Mouse (Mus musculus) kidney, postnatal 14 days (tissue): ENCODE measurements around the gene Gm11563.
"Not testable (repeated sequence)": the region's sequence is repeated elsewhere in the genome, so short reads cannot be mapped to it uniquely, and the experiment has no call there.

Source experiments
- DNase-seq: peaks from one replicate; pipeline ENCODE4 v3.0.0; 2022; ENCODE audit warnings: mixed read lengths

The Gm11563 gene

DNA sequence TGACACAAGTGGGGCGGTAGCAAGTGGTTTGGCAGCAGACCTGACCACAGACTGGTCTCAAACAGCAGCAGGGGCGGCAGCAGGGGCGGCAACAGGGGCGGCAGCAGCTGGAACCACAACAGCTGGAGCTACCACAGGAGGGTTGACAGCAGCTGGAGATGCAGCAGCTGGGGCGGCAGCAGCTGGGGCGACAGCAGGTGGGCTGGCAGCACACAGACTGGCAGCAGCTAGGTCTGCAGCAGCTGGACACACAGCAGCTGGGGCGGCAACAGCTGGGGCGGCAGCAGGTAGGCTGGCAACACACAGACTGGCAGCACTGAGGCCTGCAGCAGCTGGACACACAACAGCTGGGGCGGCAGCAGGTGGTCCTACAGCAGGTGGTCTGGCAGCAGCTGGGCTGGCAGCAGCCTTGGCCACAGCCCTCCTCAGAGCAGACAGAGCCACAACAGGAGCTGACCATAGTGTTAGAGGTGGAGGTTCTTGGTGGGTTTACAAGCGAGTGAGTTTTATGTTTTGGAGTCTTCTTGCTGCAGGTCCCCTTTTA is at the start of gene Gm11563:
Gene Gm11563 (minus strand): TSS at position 494 of the 544 bp plus-strand sequence.
- DNase-seq = not testable (repeated sequence)

DNA sequence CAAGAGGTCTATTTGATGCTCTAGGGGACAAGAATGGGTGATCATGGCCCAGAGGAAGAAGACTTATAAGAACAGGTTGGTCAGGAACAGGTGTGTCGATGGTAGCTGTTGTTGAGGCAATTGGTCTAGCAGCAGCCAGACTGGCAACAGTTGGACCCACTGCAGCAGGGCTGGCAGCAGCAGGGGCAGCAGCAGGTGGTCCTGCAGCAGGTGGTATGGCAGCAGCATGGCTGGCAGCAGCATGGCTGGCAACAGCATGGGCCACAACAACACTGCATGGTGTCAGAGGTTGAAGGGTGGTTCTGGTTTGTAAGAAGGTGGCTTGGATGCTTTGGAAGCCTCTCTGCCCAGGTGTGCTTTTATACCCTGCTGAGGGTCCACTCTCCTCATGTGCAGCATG is 31.7 kb upstream of the Gm11563 start, which contains the start of gene Gm14190:
Gene Gm14190 (minus strand): TSS at position 278 of the 400 bp plus-strand sequence.
- DNase-seq = no peak

DNA sequence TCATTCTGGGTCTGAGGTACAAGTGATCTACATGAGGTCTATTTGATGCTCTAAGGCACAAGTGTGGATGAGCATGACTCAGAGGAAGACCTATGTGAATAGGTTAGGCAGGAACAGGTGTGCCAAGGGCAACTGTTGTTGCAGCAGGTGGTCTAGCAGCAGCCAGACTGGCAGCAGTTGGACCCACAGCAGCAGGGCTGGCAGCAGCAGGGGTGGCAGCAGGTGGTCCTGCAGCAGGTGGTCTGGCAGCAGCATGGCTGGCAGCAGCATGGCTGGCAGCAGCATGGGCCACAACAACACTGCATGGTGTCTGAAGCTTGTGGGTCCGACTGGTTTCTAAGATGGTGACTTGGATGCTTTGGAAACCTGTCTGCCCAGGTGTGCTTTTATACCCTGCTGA is 26.5 kb upstream of the Gm11563 start:
- not testable (repeated sequence) for DNase-seq

DNA sequence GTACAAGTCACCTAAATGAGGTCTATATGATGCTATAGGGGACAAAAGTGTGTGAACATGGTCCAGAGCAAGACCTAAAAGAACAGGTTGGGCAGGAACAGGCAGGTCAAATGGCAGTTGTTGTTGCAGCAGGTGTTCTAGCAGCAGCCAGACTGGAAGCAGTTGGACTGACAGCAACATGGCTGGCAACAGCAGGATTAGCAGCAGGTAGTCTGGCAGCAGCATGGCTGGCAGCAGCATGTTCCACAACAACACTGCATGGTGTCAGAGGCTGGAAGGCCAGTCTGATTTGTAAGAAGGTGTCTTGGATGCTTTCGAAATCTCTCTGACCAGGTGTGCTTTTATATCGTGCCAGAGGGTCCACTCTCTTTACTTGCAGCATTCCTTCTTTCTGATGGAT is 24.7 kb upstream of the Gm11563 start:
- no peak for DNase-seq

DNA sequence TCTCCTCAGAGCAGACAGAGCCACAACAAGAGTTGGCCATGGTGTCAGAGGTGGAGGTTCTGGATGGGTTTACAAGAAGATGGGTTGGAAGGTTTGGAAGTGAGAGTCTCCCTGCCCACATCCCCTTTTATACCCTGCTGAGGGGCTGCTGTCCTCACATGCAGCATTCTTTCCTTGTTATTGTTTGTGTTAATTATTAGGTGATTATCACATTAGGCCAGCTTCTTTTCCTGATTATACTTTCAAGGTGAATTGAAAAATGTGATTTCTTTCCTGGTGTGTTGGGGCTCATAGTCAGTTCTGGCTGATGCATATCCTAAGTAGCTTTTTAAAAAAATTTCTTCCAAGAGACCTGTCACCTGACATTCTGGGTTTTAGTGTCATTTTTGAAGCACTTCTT is 7.1 kb upstream of the Gm11563 start, which contains the start of gene Krtap4-6:
Gene Krtap4-6 (minus strand): TSS at position 101 of the 400 bp plus-strand sequence.
- DNase-seq = no peak

DNA sequence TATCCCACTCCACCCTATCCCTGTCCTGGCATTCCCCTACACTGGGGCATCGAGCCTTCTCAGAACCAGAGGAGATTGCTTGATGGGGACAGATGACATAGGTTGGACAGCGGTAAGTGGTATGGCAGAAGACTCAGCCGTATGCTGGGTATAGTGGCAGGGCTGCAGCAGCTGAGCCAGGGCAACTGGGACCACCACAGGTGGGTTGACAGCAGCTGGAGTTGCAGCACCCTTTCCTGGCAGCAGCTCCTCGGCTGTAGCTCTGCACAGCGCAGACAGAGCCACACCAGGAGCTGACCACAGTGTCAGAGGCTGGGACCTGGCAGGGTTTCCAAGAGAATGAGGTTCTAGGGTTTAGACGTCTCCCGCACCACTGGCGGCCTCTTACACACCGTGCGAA is 4.0 kb upstream of the Gm11563 start:
- no peak for DNase-seq

DNA sequence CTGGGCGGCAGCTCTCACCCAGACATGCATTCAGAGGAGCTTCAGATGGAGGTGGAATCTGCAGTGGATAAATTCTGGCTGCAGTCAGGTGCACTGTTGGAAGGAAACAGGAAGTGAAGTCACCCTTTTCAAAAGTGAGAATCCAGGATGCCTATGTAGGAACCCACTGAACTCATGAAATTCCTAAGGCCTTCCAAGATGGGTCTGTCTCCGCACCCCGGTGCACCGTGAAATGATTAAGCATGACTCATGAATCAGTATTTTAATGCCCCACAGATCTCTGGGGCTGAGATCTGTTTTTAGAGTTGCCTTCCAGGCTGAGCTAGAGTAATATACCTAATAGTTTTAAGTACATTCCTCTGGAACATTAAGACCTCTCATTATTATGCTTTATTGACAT is 496 bp upstream of the Gm11563 start:
- DNase-seq = no peak

DNA sequence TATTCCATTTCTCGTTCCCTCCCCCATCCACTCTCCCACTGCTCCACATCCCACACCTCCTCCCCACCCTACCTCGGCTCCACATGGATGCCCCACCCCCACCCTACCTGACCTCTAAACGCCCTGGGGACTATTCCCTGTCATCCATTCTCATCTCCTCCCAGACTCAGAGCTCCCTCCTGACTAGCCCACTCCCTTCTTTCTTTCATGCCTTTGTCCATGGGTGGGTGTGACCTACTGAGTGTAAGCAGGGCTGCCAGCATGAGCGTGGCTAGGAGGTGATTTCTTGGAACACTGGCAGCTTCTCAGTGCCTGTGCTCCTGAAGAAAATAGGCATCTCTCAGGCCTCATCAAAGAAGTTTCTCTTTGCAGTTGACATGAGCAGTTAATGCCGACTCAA is 1.7 kb downstream of the Gm11563 start:
- no peak for DNase-seq

DNA sequence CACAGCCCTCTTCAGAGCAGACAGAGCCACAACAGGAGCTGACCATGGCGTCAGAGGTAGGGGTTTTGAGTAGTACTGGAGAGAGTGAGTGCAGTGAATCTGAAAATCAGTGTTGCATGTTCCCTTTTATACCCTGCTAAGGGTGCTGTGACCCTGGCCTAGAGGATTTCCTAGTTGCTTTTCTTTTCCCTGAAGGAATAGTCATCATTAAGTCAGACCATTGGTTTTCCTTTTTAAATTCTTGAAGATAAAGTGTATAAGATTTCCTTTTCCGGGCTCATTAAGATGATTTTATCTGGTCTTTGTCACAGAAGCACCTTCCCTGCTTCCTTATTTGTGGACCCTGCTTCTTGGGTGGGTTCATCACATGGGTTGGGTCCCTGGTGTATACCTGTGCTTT is 8.6 kb downstream of the Gm11563 start, which contains the start of gene Gm11555:
Gene Gm11555 (minus strand): TSS at position 101 of the 400 bp plus-strand sequence.
- DNase-seq = no peak

DNA sequence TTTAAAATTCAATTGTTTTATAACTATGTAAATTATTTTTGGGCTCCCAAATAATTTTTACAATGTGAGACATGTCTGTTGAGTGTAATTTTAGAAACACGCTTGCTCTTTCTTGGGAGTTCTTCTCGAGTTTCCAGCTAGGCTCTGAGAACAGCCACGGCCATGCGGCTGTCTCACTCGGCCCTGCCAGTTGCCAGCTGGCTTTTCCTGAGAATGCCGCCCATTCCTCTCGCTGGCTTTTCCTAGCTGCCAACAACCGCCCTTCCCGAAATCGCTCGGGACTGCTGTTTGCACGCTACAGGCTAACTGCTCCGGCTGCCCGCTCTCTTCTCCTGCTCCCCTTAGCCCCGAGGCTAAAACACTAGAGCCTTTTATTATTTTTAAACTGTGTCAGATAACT is 12.3 kb downstream of the Gm11563 start:
- DNase-seq = no peak

DNA sequence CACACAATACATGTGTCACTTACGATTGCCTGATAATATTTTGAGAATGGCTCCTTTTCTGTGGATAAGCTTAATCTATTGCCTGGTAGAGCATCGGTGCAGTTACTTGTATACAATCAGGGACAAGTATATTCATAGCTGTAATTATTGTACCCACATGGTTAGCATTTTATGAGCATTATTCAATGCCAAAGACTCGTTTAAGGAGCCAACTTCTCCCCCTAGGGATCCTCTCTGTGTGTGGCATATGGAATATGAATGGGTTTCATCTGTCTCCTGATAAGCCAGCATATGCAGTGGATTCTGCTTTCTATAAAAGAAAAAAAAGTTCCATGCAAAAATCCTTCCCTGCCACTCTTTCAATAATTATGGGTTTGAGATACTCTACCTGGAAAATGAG is 14.4 kb downstream of the Gm11563 start:
- no peak for DNase-seq

DNA sequence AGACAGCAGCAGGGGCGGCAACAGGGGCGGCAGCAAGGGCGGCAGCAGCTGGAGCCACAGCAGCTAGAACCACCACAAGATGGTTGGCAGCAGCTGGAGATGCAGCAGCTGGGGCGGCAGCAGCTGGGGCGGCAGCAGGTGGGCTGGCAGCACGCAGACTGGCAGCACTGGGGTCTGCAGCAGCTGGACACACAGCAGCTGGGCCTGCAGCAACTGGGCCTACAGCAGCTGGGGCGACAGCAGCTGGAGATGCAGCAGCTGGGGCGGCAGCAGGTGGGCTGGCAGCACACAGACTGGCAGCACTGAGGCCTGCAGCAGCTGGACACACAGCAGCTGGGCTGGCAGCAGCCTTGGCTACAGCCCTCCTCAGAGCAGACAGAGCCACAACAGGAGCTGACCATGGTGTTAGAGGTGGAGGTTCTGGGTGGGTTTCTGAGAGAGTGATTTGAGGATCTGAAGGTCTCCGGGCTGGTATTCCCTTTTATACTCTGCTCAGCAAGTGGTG is 15.1 kb downstream of the Gm11563 start, which contains the start of gene Krtap4-7:
Gene Krtap4-7 (minus strand): TSS at position 455 of the 505 bp plus-strand sequence.
- not testable (repeated sequence) for DNase-seq

DNA sequence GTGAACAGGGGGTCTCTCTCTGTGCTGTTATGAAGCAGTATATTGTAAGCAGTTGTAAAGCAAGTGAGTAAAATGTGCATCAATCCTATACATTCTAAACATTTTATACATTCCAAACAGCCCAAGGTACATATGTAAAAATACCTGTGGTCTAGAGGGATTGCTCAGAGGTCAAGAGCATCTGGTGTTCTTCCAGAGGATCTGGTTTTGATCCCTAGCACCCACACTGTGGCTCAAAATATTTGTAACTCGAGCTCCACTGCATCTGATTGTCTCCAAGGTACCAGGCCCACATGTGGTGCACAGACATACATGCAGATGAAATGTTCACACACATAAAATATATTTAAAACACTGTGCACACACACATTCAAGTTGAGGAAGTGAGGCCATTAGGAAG is 17.8 kb downstream of the Gm11563 start:
- DNase-seq = no peak

DNA sequence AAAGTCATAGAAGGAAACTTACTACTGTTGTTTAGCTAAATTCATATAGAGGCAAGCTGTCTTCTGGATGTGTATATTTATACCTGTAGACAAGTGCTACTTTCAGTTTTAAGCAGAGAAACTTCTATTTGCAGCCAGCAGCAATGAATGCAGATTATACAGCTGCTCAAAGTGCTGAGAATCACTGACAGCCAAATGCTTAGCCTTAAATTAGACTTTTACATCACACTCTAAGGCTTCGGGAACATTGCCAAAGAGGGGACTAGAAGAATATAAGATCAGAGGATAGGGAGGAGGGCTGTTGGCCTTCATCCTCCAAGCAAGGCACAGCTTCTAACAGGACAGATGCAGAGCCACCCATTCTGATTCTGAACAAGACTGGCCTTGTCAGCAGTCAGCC is 21.7 kb downstream of the Gm11563 start:
- no peak for DNase-seq

DNA sequence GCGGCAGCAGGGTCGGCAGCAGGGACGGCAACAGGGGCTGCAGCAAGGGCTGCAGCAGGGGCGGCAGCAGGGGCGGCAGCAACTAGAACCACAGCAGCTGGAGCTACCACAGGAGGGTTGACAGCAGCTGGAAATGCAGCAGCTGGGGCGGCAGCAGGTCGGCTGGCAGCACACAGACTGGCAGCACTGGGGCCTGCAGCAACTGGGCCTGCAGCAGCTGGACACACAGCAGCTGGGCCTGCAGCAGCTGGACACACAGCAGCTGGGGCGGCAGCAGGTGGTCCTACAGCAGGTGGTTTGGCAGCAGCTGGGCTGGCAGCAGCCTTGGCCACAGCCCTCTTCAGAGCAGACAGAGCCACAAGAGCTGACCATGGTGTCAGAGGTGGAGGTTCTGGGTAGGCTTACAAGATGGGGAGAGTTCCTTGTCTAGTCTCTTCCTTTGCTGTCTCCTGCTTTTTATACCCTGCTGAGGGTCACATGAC is 24.1 kb downstream of the Gm11563 start, which contains the start of gene Krtap4-2:
Gene Krtap4-2 (minus strand): TSS at position 432 of the 482 bp plus-strand sequence.
- no peak for DNase-seq

DNA sequence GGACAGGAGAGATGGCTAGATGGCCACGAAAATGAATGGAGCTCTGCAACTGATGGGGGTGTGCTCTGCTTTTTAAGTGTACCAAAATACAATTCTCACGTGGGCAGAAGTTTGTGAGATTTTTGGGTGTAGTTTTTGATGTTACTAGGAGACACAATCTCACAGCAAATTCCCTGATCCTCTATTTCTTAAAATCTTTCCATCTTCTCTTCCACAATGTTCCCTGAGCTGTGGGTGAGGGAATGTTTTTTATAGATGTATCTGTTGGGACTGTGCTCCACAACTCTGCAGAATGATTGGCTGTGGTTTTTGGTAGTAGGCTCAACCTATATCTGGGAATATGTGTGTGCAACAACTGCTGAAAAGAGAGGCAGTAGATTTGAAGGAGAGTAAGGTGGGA is 25.5 kb downstream of the Gm11563 start:
- DNase-seq = no peak

DNA sequence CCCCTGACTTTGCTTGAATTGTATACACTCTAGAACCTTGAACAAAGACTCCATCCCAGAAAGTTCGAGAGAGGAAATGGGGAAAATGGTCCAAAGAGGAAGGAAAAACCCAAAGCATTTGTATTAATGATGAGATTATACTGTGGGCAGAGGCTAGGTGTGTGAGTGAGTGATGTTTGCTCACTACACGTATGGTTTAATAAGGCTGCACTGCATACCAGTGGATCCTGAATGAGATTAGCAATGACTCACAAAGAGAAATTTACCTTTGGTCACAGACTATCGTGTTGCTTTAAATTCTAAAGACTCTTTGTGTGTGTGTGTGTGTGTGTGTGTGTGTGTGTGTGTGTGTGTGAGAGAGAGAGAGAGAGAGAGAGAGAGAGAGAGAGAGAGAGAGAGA is 27.9 kb downstream of the Gm11563 start:
- no peak for DNase-seq

DNA sequence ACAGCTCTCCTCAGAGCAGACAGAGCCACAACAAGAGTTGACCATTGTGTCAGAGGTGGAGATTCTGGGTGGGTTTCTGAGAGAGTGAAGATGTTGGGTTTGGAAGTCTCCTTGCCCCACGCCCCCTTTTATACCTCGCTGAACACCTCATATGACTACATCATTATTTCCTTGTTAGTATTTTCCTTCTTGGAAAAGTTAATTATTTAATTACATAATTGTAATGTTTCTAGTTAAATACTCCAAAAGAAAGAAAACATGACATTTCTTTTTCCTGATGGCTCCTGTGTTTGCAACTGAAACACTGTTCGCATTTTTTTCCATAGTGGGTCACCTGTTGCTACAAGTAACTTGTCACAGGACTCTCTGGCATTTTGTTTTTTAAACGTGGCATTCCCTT is 30.6 kb downstream of the Gm11563 start, which contains the start of gene Krtap4-1:
Gene Krtap4-1 (minus strand): TSS at position 101 of the 400 bp plus-strand sequence.
- DNase-seq = no peak

DNA sequence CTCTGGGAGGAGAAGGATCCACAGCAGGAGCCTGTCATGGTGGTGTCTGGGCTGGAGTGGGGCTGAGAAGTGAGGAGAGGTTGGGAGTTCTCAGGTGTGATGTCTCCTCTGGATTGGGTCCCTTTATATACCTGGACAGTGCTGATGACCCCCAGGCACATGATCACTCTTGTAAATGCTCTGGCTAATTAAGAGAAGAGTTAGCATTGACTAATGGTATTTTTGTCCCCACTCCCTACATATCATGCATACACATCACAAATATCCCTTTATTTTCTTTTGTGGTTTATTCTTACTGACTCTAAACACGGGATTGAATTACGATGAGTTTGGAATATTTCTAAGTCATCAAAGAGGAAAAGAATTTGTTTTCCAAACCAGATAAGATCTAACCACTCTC is 38.4 kb downstream of the Gm11563 start, which contains the start of gene Gm11562:
Gene Gm11562 (minus strand): TSS at position 101 of the 400 bp plus-strand sequence.
- no peak for DNase-seq

DNA sequence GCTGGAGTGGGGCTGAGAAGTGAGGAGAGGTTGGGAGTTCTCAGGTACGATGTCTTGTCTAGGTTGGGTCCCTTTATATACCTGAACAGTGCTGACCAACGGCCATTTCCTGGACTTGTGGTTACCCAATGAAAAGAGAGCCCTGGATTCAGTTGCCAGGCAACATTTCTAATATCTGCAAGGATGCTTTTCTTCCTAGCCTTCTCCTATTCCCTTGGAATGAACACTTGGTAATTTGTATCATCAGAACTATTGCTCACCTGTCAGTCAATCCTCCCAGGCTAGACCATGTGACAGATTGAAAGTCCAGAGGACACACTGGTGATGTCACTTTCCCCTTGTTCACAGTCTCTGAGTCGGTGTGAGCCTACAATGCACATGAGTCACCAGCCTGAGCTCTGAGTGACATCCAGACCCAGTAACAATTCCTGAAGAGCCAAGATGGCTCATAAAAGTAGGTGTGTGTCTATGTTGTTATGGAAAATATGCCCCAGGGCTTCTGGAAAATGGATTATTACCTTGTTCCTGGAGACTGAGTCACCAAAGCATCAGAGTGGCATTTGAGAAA is 43.9 kb downstream of the Gm11563 start, which contains the start of gene Krtap2-4:
Gene Krtap2-4 (minus strand): TSS at position 51 of the 568 bp plus-strand sequence.
- no peak for DNase-seq

DNA sequence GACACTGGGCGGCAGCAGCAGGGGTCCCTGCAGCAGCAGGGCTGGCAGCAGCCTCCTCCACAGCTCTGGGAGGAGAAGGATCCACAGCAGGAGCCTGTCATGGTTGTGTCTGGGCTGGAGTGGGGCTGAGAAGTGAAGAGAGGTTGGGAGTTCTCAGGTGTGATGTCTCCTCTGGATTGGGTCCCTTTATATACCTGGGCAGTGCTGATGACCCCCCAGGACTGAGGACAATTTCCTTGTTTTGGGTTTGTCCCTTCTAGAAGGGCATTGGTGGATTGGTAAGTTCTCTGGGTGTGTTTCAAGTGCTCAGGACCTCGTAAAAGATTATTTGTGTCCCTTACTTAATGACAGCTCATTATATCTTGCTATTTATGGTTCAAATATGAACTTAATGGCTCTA is 48.7 kb downstream of the Gm11563 start, which contains the start of gene Gm11937:
Gene Gm11937 (minus strand): TSS at position 101 of the 400 bp plus-strand sequence.
- DNase-seq = not testable (repeated sequence)

DNA sequence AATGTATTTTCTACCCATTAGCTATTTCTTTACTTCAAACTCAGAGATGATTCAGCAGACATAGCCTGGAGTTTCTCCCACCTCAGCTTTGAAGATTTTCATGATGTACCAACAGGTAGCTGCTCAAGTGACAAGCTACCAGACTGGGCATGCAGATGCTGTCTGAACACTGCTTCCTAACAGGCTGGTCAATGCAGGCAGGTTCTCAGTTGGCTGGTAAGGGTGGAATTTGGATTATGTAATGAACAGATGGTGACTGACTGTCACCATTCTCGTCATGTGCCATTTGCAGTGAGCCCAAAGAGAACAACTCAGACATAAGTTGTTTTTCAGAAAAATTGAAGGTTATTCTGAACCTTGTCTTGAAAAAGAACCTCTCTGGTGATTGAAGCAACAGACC is 49.6 kb downstream of the Gm11563 start:
- DNase-seq = no peak
